Mouse (Mus musculus): ENCODE measurements around the gene Polr2e.

DNA sequence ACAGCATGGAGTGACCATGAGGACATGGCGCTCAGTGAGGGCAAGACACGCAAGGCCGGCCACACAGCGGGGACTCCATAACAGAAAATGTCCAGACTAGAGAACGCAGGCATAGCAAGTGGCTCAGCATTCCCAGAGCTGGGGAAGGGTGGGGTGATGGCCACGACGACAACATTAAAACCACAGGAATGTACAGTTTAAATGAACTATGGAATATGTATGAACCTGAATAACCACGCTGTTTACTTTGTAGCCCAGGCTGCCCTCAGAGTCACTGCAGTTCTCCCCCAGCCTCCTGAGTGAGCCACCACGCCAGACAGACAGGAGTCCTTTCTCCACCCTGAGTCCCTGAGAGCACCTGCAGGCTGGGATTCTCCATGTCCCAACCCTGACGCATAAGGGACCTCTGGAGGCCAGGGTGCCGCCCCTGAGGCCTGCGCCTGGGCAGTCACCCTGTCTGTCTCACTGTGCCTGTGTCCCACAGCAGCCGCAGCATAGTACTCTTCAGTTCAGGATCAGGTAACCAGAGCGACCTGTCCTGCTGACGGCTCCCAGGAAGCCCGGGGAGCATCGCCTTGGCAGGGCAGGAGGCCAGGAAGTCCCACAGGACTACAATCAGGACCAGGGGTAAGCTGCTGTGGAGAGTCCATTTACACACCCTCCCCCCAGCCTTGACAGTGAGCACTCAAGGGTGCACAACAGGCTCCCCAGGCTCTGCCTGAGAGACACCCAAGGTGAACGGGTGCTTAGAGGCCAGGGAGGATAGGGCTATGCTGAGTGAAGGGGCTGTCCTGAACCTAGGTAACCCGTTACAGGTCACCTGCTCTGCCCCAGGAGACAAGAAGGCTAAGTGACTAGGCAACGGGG is 33.3 kb upstream of the Polr2e start:
- TF ChIP-seq CHD2 (IDR thresholded peaks at IDR 0.05; ENCODE audit: low read depth, low read length) (no peak), HCFC1 (IDR thresholded peaks at IDR 0.05; ENCODE audit: borderline replicate concordance, insufficient read depth, low read length) (no peak)
